Mouse (Mus musculus) ES-E14 (cell line): ENCODE measurements at regions not wholly inside any gene's neighbourhood (a gene's known extent, or its start where the extent isn't known, plus 50 kb on each side); places are given as distances from the start of the nearest gene placed in this dataset.

Experiments used
- CHD2 ChIP-seq: IDR thresholded peaks from 2 replicates; pipeline ENCODE4 v1.6.1; 2014; ENCODE audit warnings: mild to moderate bottlenecking, low read depth, low read length, inconsistent platforms
- HCFC1 ChIP-seq: IDR thresholded peaks from 2 replicates; pipeline ENCODE4 v1.6.1; 2012; ENCODE audit warnings: low read length, inconsistent platforms, borderline replicate concordance; ENCODE audit not compliant: insufficient read depth
- MAFK ChIP-seq: IDR thresholded peaks from 2 replicates; pipeline ENCODE4 v1.6.1; 2014; ENCODE audit warnings: mild to moderate bottlenecking, low read depth, low read length, inconsistent platforms; ENCODE audit not compliant: insufficient read depth
- ZC3H11A ChIP-seq: IDR thresholded peaks from 2 replicates; pipeline ENCODE4 v1.6.1; 2012; ENCODE audit warnings: low read depth, mild to moderate bottlenecking, inconsistent platforms, low read length, borderline replicate concordance

DNA sequence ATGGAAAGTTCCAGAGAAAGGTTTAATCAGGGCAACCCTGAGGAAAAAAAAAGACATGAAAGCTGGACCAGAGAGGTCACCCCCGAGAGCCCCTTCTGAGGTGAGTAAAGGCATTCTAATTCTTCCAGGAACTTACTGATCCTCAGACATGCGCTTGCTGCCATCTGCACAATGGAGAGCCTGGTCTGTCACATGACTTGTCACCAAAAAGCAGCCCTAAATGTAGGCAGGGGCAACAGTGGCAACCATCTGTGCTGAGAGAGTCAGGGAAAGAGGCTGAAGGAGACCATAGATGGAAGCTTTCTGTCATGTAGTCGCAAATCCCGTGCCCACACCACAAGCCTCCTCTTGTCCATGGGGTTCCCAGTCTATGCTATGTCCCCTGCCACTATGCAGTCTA, 174.8 kb downstream of the Dcdc2c start:
- TF ChIP-seq CHD2 (no peak), MAFK (no peak), HCFC1 (no peak), ZC3H11A (no peak)
